Mouse (Mus musculus): ENCODE measurements around the gene Cab39.

- no peak for TF ChIP-seq POLR2A (IDR thresholded peaks at IDR 0.05; ENCODE audit: insufficient read depth, low read depth, low read length)
- no peak for TF ChIP-seq CTCF (IDR thresholded peaks at IDR 0.05; ENCODE audit: insufficient read depth, low read depth, low read length)
Observed at GRCm38 (mm10) chr1:85824905-85825304, 31.7 kb downstream of the Cab39 start.

Data from olfactory bulb, adult 2 months (tissue).